Mouse (Mus musculus): Measurements from ENCODE around the gene Ankrd23. TPM values are rescaled to one million over a fixed set of nuclear protein-coding genes. Genes with fewer than 3 reads are reported as not detected.

The Ankrd23 gene
- polyA plus RNA-seq, 1 experiment from 2014 or later, result 19.5 TPM

Small RNA genes lying within 50 kb of the gene (microRNA-seq; reads per million reads assigned to microRNA genes)
- gene Gm47280, result not detected

Other genes with a start within 250 kb of the Ankrd23 start
- 12.0 and 13.5 TPM in 2 replicates for gene Arid5a, start 229.2 kb downstream of the Ankrd23 start, polyA plus RNA-seq (2015; fragmentation: Nextera tagmentation; extraction: Ambion mirVana)
- gene Kansl3, start 167.7 kb downstream of the Ankrd23 start, polyA plus RNA-seq (2015; fragmentation: Nextera tagmentation; extraction: Ambion mirVana), result 39.0 and 40.2 TPM in 2 replicates
- gene Fer1l5, start 164.6 kb downstream of the Ankrd23 start, polyA plus RNA-seq (2015; fragmentation: Nextera tagmentation; extraction: Ambion mirVana), result 0.78 and 0.98 TPM in 2 replicates
- 45.3 and 46.4 TPM in 2 replicates for gene Lman2l, start 91.6 kb downstream of the Ankrd23 start, polyA plus RNA-seq (2015; fragmentation: Nextera tagmentation; extraction: Ambion mirVana)
- 14.9 and 15.3 TPM in 2 replicates for gene Cnnm4, start 65.3 kb downstream of the Ankrd23 start, polyA plus RNA-seq (2015; fragmentation: Nextera tagmentation; extraction: Ambion mirVana)
- 2.6 and 3.2 TPM in 2 replicates for gene Cnnm3, start 25.0 kb downstream of the Ankrd23 start, polyA plus RNA-seq (2015; fragmentation: Nextera tagmentation; extraction: Ambion mirVana)
- 0.31 and 0.38 TPM in 2 replicates for gene Gm42417, start 2.5 kb upstream of the Ankrd23 start, polyA plus RNA-seq (2015; fragmentation: Nextera tagmentation; extraction: Ambion mirVana)
- gene Ankrd39, start 10.6 kb upstream of the Ankrd23 start, polyA plus RNA-seq (2015; fragmentation: Nextera tagmentation; extraction: Ambion mirVana), result 21.7 and 24.0 TPM in 2 replicates
- gene Sema4c, start 21.5 kb upstream of the Ankrd23 start, polyA plus RNA-seq (2015; fragmentation: Nextera tagmentation; extraction: Ambion mirVana), result 15.4 and 18.1 TPM in 2 replicates
- 1.2 TPM in 2 replicates for gene Fam178b, start 146.3 kb upstream of the Ankrd23 start, polyA plus RNA-seq (2015; fragmentation: Nextera tagmentation; extraction: Ambion mirVana)
- gene Cox5b, start 154.6 kb upstream of the Ankrd23 start, polyA plus RNA-seq (2015; fragmentation: Nextera tagmentation; extraction: Ambion mirVana), result 500 and 517 TPM in 2 replicates
- gene 4933424G06Rik, start 173.3 kb upstream of the Ankrd23 start, polyA plus RNA-seq (2015; fragmentation: Nextera tagmentation; extraction: Ambion mirVana), result 0.28 TPM in 1 of 2 replicates, not detected in the other
- 102 and 107 TPM in 2 replicates for gene Actr1b, start 177.5 kb upstream of the Ankrd23 start, polyA plus RNA-seq (2015; fragmentation: Nextera tagmentation; extraction: Ambion mirVana)
- 0.68 and 0.98 TPM in 2 replicates for gene Zap70, start 224.9 kb upstream of the Ankrd23 start, polyA plus RNA-seq (2015; fragmentation: Nextera tagmentation; extraction: Ambion mirVana)

Measured in limb, embryonic 15.5 days (tissue).